In genomic region chr14:46249141-46249540, GRCm38 (mm10) we compare ENCODE assay signal across 24 mouse cellular contexts.
DNase-seq lines count a peak whose midpoint lies in the region; ATAC-seq and TF ChIP-seq lines count a peak whose summit lies in the region.
"Had no signal": no experiment of that assay in that cellular context is flagged by ENCODE, and none has a peak within 500 bp of the region (broad histone marks: within the 10 kb centered on the region; RNA-seq: fewer than 3 reads in every experiment).

No protein-coding gene starts in this region.

- intact Hi-C loops in heart, postnatal 25 days (cut with DNase I): no loop called here

- no peak overlapping the region for H3K4me3 ChIP-seq in midbrain, embryonic 11.5 days (ENCODE audit: low read depth, low read length)
- H3K4me3 ChIP-seq in midbrain, postnatal 0 days (ENCODE audit: low read depth, low read length): no peak overlapping the region
- H3K4me3 ChIP-seq in limb, embryonic 10.5 days: no peak overlapping the region
- H3K4me3 ChIP-seq: embryonic facial prominence, embryonic 10.5 days; embryonic facial prominence, embryonic 12.5 days; forebrain, embryonic 13.5 days; forebrain, embryonic 15.5 days had no signal

- no peaks in the 10 kb centered on the region for H3K4me1 ChIP-seq in midbrain, embryonic 11.5 days (ENCODE audit: control insufficient read depth, insufficient read depth, low read length)
- no peaks in the 10 kb centered on the region for H3K4me1 ChIP-seq in midbrain, postnatal 0 days (ENCODE audit: insufficient read depth, low read length)
- peaks cover 14% of the 10 kb centered on the region for H3K4me1 ChIP-seq in limb, embryonic 10.5 days
- H3K4me1 ChIP-seq: forebrain, embryonic 13.5 days; forebrain, embryonic 15.5 days had no signal

- no peak for TF ChIP-seq CTCF in midbrain, postnatal 0 days (IDR thresholded peaks at IDR 0.05)

- H3K9me3 ChIP-seq in midbrain, embryonic 11.5 days (ENCODE audit: control insufficient read depth, low read length): no peaks in the 10 kb centered on the region
- H3K9me3 ChIP-seq in midbrain, postnatal 0 days (ENCODE audit: low read length): no peaks in the 10 kb centered on the region
- no peaks in the 10 kb centered on the region for H3K9me3 ChIP-seq in limb, embryonic 10.5 days (replicated peaks)
- H3K9me3 ChIP-seq: embryonic facial prominence, embryonic 10.5 days; embryonic facial prominence, embryonic 12.5 days; forebrain, embryonic 13.5 days; forebrain, embryonic 15.5 days; G1E had no signal

- no peak overlapping the region for H3K27ac ChIP-seq in midbrain, embryonic 11.5 days (ENCODE audit: low read depth, low read length)
- no peak overlapping the region for H3K27ac ChIP-seq in midbrain, postnatal 0 days (ENCODE audit: low read depth, low read length)
- H3K27ac ChIP-seq in limb, embryonic 10.5 days: no peak overlapping the region
- H3K27ac ChIP-seq: embryonic facial prominence, embryonic 10.5 days; embryonic facial prominence, embryonic 12.5 days; forebrain, embryonic 13.5 days; forebrain, embryonic 15.5 days had no signal

- peak; percentile 76 for DNase-seq in heart, adult 11 months
- no peak for DNase-seq in heart, postnatal 25 days (ENCODE audit: low spot score)
- peak; percentile 81 for DNase-seq in midbrain, embryonic 11.5 days (ENCODE audit: low spot score, missing footprints)
- DNase-seq in midbrain, postnatal 0 days (ENCODE audit: low spot score): no peak
- DNase-seq in limb, embryonic 10.5 days (ENCODE audit: low spot score): peak; percentile 16
- DNase-seq in right cerebral cortex, postnatal 36 days (ENCODE audit: low spot score in 2 of 2): no peak
- DNase-seq: adrenal gland, adult 8-10 months; adrenal gland, postnatal 14 days; adrenal gland, postnatal 36 days; B cell, adult 2 months; cerebellum, adult 11-12 months; cerebellum, adult 2 months; cerebellum, adult 9-10 months; cerebellum, postnatal 10 days; cerebellum, postnatal 25 days had no signal

- ATAC-seq in midbrain, embryonic 11.5 days (ENCODE audit: low FRiP score): no peak
- no peak for ATAC-seq in midbrain, postnatal 0 days (ENCODE audit: low FRiP score)
- ATAC-seq: activated CD4-positive, CD25-positive, alpha-beta regulatory T cell, adult 4 months; CD4-positive, CD25-positive, alpha-beta regulatory T cell, adult 4 months; forebrain, embryonic 13.5 days; forebrain, embryonic 15.5 days; Patski had no signal

- WGBS in midbrain, embryonic 11.5 days: 76% methylated on average over 3 of the region's 3 CpGs
- WGBS in midbrain, postnatal 0 days: 76% methylated on average over 3 of the region's 3 CpGs
- WGBS in limb, embryonic 10.5 days: 71% methylated on average over 3 of the region's 3 CpGs

- H3K27me3 ChIP-seq in midbrain, embryonic 11.5 days (ENCODE audit: control insufficient read depth, insufficient read depth, low read length): no peaks in the 10 kb centered on the region
- H3K27me3 ChIP-seq in midbrain, postnatal 0 days (ENCODE audit: insufficient read depth, low read length): no peaks in the 10 kb centered on the region
- H3K27me3 ChIP-seq in limb, embryonic 10.5 days (ENCODE audit: low read depth, poor library complexity, severe bottlenecking): no peaks in the 10 kb centered on the region
- H3K27me3 ChIP-seq: CH12.LX; embryonic facial prominence, embryonic 12.5 days; forebrain, embryonic 13.5 days; forebrain, embryonic 15.5 days; Patski had no signal

- H3K36me3 ChIP-seq in midbrain, embryonic 11.5 days (ENCODE audit: control insufficient read depth, insufficient read depth, low read length): no peaks in the 10 kb centered on the region
- no peaks in the 10 kb centered on the region for H3K36me3 ChIP-seq in midbrain, postnatal 0 days (ENCODE audit: insufficient read depth, low read length)
- no peaks in the 10 kb centered on the region for H3K36me3 ChIP-seq in limb, embryonic 10.5 days
- H3K36me3 ChIP-seq: embryonic facial prominence, embryonic 10.5 days; embryonic facial prominence, embryonic 12.5 days; forebrain, embryonic 15.5 days; G1E had no signal

- H3K9ac ChIP-seq in midbrain, embryonic 11.5 days (ENCODE audit: low read length): no peak overlapping the region
- no peak overlapping the region for H3K9ac ChIP-seq in midbrain, postnatal 0 days (replicated peaks; ENCODE audit: low read length, poor library complexity, severe bottlenecking)
- H3K9ac ChIP-seq: embryonic facial prominence, embryonic 12.5 days; forebrain, embryonic 13.5 days; forebrain, embryonic 15.5 days had no signal

- H3K4me2 ChIP-seq in midbrain, embryonic 11.5 days: no peak overlapping the region
- H3K4me2 ChIP-seq in midbrain, postnatal 0 days (ENCODE audit: low read depth, low read length, poor library complexity, severe bottlenecking): no peak overlapping the region
- H3K4me2 ChIP-seq: embryonic facial prominence, embryonic 12.5 days; forebrain, embryonic 13.5 days; forebrain, embryonic 15.5 days had no signal

Comparison
In these comparisons a context has a peak if more than half of its experiments do, and no peak if none do; other contexts are left out.
1. DNase-seq: peak in heart, adult 11 months (single experiment), midbrain, embryonic 11.5 days (single experiment) and limb, embryonic 10.5 days (single experiment); none in heart, postnatal 25 days (single experiment), midbrain, postnatal 0 days (single experiment) and right cerebral cortex, postnatal 36 days (0 of 2).